Mouse (Mus musculus): Measurements from ENCODE around the gene Gm10271. TPM values are rescaled to one million over a fixed set of nuclear protein-coding genes. Genes with fewer than 3 reads are reported as not detected.

The Gm10271 gene
- polyA plus RNA-seq, 1 experiment from 2014 or later = not detected

DNA sequence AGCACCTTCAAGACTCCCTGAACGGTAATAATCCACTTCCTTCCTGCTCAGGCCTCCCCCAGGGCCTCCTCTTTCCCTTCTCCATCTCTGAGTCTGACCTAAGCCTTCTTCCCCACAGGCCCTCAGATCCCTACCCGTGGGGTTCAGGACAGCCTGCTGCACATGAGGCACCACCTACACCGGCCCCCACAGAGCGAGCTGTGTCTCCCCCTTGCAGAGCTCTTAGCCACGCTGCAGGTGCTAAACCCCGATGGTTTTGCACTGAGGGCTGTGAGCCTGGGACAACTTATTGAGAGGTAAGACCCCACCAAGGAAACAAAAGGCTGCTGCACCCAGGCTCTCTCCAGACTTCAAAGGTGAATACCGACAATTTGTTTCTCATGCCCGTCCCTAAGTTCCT is 55.8 kb downstream of the Gm10271 start:
- Histone ChIP-seq H3K4me1 (replicated peaks) (peaks cover 3% of the 10 kb centered on the region; the same call in 1 of the 2 replicates), H3K4me2 (no peak overlapping the region), H3K36me3 (peaks cover 77% of the 10 kb centered on the region), H3K9me3 (no peaks in the 10 kb centered on the region), H3K4me3 (replicated peaks) (no peak overlapping the region), H3K9ac (replicated peaks) (no peak overlapping the region; the same call in 1 of the 2 replicates), H3K27me3 (no peaks in the 10 kb centered on the region), H3K27ac (no peak overlapping the region)
- WGBS = 81% methylated on average over 8 of the region's 8 CpGs
- ATAC-seq (ENCODE audit: insufficient number of reproducible peaks, insufficient read depth, low FRiP score, low TSS enrichment, low read depth) = no peak

DNA sequence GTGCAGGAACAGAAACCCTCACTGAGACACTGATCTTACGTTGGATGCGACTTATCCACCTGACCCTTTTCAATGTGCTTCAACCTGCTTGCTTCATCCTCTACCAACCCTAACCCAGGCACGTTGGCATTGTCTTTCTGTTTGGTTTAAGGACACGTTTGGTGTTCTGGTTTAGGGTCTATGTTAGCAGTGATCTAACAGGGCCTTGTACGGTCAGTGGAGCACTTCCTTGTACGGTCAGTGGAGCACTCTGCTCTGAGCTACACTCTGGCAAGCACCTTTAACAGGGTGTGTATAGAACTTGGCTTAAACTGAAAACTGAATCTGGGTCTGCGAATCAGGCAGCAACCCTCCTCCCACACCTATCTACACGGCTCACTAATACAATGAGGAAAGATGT is 57.1 kb downstream of the Gm10271 start:
- H3K4me3 ChIP-seq (replicated peaks) = no peak overlapping the region
- no peaks in the 10 kb centered on the region for H3K9me3 ChIP-seq
- H3K27ac ChIP-seq = no peak overlapping the region
- no peaks in the 10 kb centered on the region for H3K27me3 ChIP-seq
- 89% methylated on average over 8 of the region's 8 CpGs for WGBS
- no peak overlapping the region for H3K9ac ChIP-seq (replicated peaks)
- H3K4me2 ChIP-seq = no peak overlapping the region
- no peak for ATAC-seq (ENCODE audit: insufficient number of reproducible peaks, insufficient read depth, low FRiP score, low TSS enrichment, low read depth)
- H3K4me1 ChIP-seq (replicated peaks) = peaks cover 3% of the 10 kb centered on the region; the same call in 1 of the 2 replicates
- peaks cover 82% of the 10 kb centered on the region for H3K36me3 ChIP-seq

DNA sequence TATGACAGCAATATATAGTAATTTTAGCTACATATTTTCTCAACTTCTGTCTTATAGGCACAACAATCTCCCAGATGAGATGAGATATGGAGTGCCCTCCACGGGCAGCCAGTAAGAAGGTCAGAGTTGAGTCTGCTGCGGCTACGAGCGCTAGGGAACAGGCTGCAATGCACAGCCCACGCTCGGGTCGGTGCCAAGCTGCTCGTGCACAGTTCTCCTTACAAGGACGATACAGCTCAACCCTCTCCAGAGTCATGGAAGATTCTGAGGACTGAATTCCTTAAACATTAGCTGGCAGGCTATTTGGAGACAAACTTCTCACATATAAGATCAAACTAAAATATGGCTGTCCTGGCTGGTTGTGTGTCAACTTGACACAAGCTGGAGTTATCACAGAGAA is 57.8 kb downstream of the Gm10271 start:
- Histone ChIP-seq H3K27ac (no peak overlapping the region), H3K9ac (replicated peaks) (no peak overlapping the region), H3K4me3 (replicated peaks) (no peak overlapping the region), H3K9me3 (no peaks in the 10 kb centered on the region), H3K36me3 (peaks cover 84% of the 10 kb centered on the region), H3K4me2 (no peak overlapping the region), H3K4me1 (replicated peaks) (peaks cover 3% of the 10 kb centered on the region; the same call in 1 of the 2 replicates), H3K27me3 (no peaks in the 10 kb centered on the region)
- WGBS = 94% methylated on average over 9 of the region's 9 CpGs
- no peak for ATAC-seq (ENCODE audit: insufficient number of reproducible peaks, insufficient read depth, low FRiP score, low TSS enrichment, low read depth)

DNA sequence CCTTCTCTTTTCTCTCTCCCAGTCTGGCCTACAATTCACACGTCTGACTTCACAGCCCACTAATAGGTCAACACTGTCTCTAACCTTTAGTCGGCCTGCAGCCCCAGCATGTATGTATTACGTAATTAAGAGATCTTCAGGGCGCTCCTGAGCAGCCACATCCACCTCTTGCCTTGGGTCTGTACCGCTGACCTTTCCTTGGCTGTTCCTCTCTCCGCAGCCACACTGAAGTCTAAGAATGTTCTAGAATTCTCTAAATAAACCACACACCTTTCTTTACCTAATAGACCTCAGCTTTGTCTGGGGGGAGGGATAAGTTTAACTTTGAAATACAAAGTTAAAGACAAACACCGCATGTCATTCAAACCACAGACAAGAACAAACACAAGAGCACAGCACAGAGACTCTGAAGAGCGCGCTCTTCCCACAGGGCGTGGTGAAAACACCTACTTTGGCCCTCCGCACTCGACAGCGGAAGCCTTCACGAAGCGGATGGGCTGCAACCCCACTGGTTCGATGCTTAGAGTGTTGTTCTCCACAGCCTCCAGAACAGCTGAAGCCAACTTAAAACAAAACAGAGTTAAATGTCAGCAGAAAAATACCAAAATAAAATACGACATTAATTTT is 58.6 kb downstream of the Gm10271 start:
- H3K36me3 ChIP-seq = peaks cover 87% of the 10 kb centered on the region
- H3K4me1 ChIP-seq (replicated peaks) = peaks cover 3% of the 10 kb centered on the region; the same call in 1 of the 2 replicates
- H3K9me3 ChIP-seq = no peaks in the 10 kb centered on the region
- no peak overlapping the region for H3K4me2 ChIP-seq
- H3K27ac ChIP-seq = no peak overlapping the region
- 91% methylated on average over 17 of the region's 17 CpGs for WGBS
- H3K4me3 ChIP-seq (replicated peaks) = no peak overlapping the region
- no peak overlapping the region for H3K9ac ChIP-seq (replicated peaks)
- no peaks in the 10 kb centered on the region for H3K27me3 ChIP-seq
- ATAC-seq (ENCODE audit: insufficient number of reproducible peaks, insufficient read depth, low FRiP score, low TSS enrichment, low read depth) = no peak

DNA sequence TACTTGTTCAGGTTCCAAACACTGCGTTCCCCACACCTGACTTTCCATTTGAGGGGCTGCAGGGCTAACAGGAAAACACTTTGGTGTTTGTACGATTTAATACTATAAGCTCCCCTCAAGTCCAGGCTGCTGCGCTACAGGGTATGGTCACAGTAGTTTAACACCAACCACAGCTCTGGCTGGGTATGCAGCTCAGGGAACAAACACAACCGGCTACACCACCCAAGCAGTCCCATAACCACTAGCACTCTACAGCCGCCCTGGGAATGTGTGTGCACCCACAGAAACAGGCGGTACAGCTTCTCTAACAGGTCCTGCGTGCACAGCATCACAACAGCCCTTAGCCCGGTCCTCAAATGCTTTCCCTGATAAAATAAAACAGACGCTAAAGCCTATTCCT is 59.6 kb downstream of the Gm10271 start:
- no peak overlapping the region for H3K9ac ChIP-seq (replicated peaks)
- H3K27me3 ChIP-seq = no peaks in the 10 kb centered on the region
- peaks cover 88% of the 10 kb centered on the region for H3K36me3 ChIP-seq
- ATAC-seq (ENCODE audit: insufficient number of reproducible peaks, insufficient read depth, low FRiP score, low TSS enrichment, low read depth) = no peak
- WGBS = 89% methylated on average over 9 of the region's 9 CpGs
- H3K4me1 ChIP-seq (replicated peaks) = peaks cover 3% of the 10 kb centered on the region; the same call in 1 of the 2 replicates
- H3K4me3 ChIP-seq (replicated peaks) = no peak overlapping the region
- H3K4me2 ChIP-seq = no peak overlapping the region
- H3K9me3 ChIP-seq = no peaks in the 10 kb centered on the region
- H3K27ac ChIP-seq = no peak overlapping the region

DNA sequence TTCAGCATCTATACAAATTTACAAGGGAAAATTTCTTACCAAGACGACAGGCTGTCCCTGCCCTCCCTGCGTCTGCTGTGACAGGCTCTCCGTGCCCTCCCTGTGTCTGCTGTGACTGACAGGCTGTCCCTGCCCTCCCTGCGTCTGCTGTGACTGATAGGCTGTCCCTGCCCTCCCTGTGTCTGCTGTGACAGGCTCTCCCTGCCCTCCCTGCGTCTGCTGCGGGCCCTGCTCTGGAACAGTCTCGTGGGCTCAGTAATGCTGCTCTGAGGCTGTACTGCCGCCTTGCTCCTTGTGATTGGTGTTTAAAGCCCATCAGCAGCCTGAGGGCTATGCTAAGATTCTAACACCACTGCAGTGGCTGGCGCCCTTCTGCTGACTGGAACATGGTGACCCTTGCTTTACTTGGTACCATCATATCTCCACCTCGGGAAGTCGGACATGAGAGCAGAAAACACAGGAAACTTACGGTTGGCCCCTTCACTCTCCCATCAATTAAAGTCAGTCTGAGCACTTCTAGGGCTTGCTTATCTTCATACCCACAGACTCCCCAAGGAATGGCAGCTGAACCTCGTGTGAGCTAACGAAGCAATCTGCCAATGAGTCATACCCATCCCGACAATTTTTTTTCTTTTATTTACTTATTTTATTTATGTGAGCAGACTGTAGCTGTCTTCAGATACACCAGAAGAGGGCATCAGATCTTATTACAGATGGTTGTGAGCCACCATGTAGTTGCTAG is 63.3 kb downstream of the Gm10271 start:
- Histone ChIP-seq H3K9me3 (no peaks in the 10 kb centered on the region), H3K27ac (no peak overlapping the region), H3K4me2 (no peak overlapping the region), H3K4me1 (replicated peaks) (no peaks in the 10 kb centered on the region), H3K27me3 (no peaks in the 10 kb centered on the region), H3K4me3 (replicated peaks) (no peak overlapping the region), H3K36me3 (peaks cover 93% of the 10 kb centered on the region), H3K9ac (replicated peaks) (no peak overlapping the region)
- WGBS = 80% methylated on average over 15 of the region's 15 CpGs
- ATAC-seq (ENCODE audit: insufficient number of reproducible peaks, insufficient read depth, low FRiP score, low TSS enrichment, low read depth) = no peak

Other genes with a start within 250 kb of the Gm10271 start
- 0.09 and 0.10 TPM in 2 replicates for gene Myrfl, start 75.7 kb downstream of the Gm10271 start, polyA plus RNA-seq (2016; fragmentation: Nextera tagmentation; extraction: Ambion mirVana)
- 41.9 and 44.4 TPM in 2 replicates for gene Rab3ip, start 21.8 kb downstream of the Gm10271 start, polyA plus RNA-seq (2016; fragmentation: Nextera tagmentation; extraction: Ambion mirVana)
- 0.35 and 0.48 TPM in 2 replicates for gene Best3, start 13.7 kb upstream of the Gm10271 start, polyA plus RNA-seq (2016; fragmentation: Nextera tagmentation; extraction: Ambion mirVana)
- 0.19 TPM in 2 replicates for gene Lrrc10, start 72.7 kb upstream of the Gm10271 start, polyA plus RNA-seq (2016; fragmentation: Nextera tagmentation; extraction: Ambion mirVana)
- 272 and 279 TPM in 2 replicates for gene Cct2, start 91.2 kb upstream of the Gm10271 start, polyA plus RNA-seq (2016; fragmentation: Nextera tagmentation; extraction: Ambion mirVana)
- gene Frs2, start 175.9 kb upstream of the Gm10271 start, polyA plus RNA-seq (2016; fragmentation: Nextera tagmentation; extraction: Ambion mirVana) = 21.2 and 24.8 TPM in 2 replicates